Mouse (Mus musculus) urinary bladder, adult 2 months (tissue): ENCODE data around the gene Large2. TPM values are rescaled to one million over a fixed set of nuclear protein-coding genes. Genes with fewer than 3 reads are reported as not detected.

Source experiments
- DNase-seq: peaks from one replicate; pipeline ENCODE4 v3.0.0; 2022; ENCODE audit warnings: low spot score
- polyA plus RNA-seq: library from polyadenylated mRNA; depleted of rRNA; stranded (reverse); fragments of >200 nt; gene quantifications from 2 replicates; pipeline ENCODE4 v1.2.3, GENCODE M21; 2012; rRNA removed

Large2 gene
- polyA plus RNA-seq, 1 experiment: 13.2 TPM

DNA sequence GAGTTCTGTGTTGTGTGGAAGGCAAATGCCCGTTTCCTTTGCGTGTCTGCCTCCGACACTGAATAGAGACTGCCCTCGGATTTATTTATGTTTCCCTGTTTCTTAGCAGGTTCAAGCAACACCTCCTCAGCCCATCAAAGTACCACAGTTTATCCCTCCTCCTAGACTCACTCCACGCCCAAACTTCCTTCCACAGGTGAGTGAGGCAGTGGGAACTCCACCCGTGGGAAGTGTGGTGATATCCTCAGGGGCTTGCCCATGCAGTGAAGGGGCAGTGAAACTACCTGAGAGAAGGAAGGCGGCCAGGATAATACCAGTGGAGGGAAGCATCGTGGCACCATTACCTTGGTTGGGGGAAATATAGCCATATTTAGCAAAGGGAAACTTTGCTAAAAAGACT, 46.5 kb downstream of the Large2 start:
- no peak for DNase-seq

DNA sequence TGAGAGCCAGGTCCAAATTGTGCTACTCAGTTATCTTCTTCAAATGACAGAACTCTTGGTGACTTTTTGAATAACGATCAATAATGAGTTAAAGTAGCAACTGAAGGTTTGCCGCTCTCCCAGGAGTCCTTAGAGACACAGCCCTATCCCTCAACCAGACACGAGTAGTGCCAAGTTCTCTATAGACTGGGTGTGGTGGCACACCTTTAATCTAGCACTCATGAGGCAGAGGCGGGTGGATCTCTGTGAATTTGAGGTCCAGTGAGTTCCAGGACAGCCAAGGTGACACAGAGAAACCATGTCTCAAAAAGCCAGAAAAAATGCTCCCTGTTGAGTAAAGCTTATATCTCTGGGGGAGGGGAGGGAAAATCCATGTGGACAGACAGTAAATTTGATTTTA, 47.1 kb downstream of the Large2 start:
- no peak for DNase-seq

DNA sequence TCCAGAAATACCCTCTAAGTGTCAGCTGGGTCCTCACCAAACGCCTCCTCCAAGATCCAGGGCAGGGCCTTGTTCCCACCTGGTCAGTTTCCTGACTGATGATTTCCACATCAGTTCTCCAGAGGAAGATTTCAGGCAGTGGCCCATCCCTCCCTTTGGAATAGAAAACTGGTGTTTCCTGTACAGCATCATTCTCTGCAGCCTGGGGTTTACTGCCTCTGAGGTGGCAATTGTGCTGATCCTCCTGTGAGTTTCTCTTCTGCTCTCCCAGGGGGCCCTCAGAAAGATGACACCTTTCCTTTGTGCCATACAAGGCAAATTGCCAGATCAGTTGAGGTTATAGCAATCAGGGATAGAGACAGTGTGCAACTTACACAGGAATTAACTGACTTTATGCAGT, 48.4 kb downstream of the Large2 start:
- no peak for DNase-seq

DNA sequence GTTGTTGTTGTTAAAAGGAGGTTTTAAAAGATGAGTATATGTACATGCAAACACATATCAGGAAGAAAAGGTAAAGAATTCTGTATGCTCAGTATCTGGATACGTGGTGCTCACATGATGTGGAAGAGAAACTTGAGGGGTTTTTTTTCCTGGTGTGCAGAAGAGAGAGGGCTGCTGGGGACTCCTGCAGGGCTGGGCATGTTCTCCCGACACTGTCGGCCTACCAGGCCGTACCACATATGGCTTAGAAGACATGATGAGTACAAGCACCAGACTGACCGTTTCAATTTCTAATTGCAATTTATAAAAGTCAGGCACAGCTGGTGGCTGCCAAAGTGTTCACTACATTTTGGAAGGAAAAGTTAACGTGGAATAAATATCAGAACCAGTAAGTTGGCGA, 49.0 kb downstream of the Large2 start:
- no peak for DNase-seq

DNA sequence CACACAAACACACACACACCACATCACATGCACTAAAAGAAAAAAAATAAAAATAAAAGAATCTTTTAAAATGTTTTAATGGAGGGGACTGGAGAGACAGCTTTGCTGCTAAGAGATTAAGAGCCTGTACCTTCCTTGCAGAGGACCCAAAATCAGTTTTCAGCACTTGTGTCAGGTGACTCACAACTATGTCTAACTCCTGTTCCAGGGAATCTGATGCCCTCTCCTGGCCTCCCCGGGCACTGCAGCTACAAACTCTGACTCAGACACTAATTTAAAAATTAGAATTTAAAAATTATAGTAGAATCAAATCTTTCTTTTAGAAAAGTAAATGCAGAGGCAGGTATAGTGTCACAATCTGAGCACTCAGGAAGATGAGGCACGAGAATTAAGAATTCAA, 52.0 kb downstream of the Large2 start:
- DNase-seq: no peak

DNA sequence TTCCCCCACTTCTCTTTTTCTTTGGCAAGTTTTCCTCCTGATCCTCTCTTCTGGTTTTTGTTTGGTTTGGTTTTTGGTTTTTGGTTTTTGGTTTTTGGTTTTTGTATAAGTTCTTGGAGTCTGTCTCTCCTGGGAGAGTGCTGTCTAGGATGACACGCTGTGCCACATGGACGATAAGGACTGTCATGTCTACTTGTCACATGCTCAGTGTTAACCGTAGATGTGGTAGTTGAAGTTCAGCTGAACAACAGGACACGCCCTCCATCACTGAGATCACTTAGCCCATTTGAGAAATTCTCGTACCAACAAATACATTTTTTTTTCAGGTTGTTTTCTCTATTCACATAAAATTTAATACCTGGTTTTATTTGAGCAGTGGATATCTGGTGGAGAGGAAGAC, 57.4 kb downstream of the Large2 start:
- DNase-seq: no peak

DNA sequence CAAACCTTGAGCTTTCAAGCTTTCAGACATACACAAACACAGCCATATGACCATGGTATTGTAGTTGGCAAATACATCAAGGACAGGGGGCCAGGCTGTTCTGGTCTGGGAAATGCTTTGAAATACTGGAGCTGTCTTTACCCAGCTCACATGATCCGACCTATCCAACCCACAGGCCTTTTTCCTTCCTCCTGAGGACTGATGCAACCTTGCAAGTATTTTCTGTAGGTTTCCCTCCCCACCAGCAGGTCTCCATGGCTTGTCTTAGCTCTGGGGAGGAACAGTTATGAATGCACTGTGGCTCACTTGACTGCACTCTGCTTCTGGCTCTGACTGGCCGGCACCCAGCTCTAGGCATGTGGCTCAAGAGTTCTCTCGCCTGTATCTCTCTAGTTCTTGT, 58.0 kb downstream of the Large2 start:
- no peak for DNase-seq

Other genes with a start within 250 kb of the Large2 start
- gene Pex16, start 193 bp downstream of the Large2 start, polyA plus RNA-seq: 36.3 and 41.1 TPM in 2 replicates
- 2.3 and 3.4 TPM in 2 replicates for gene 1700029I15Rik, start 7.7 kb upstream of the Large2 start, polyA plus RNA-seq
- 15.8 and 22.8 TPM in 2 replicates for gene Mapk8ip1, start 26.4 kb upstream of the Large2 start, polyA plus RNA-seq
- gene Cry2, start 59.2 kb upstream of the Large2 start, polyA plus RNA-seq: 36.2 and 36.7 TPM in 2 replicates
- gene Slc35c1, start 85.7 kb upstream of the Large2 start, polyA plus RNA-seq: 15.8 and 16.8 TPM in 2 replicates
- gene Chst1, start 224.8 kb upstream of the Large2 start, polyA plus RNA-seq: 9.3 and 11.1 TPM in 2 replicates